Mouse (Mus musculus) hindbrain, embryonic 13.5 days (tissue): ENCODE measurements around the gene Znhit6. TPM values are rescaled to one million over a fixed set of nuclear protein-coding genes. Genes with fewer than 3 reads are reported as not detected.

Source experiments
- ATAC-seq: fragments of 200-750 bp; cut with Nextera tagmentation; 2 replicates; pipeline ENCODE4 v1.8.0; 2017; ENCODE audit warnings: moderate TSS enrichment; ENCODE audit not compliant: low FRiP score
- H3K27ac ChIP-seq: fragments of 300-500 bp; sonication (generic); 2 replicates; pipeline ENCODE4 v1.5.1; 2015; ENCODE audit warnings: inconsistent platforms, mild to moderate bottlenecking, moderate library complexity
- H3K27me3 ChIP-seq: fragments of 300-500 bp; sonication (generic); 2 replicates; pipeline ENCODE4 v1.6.1; 2015; ENCODE audit warnings: mild to moderate bottlenecking, inconsistent platforms
- H3K36me3 ChIP-seq: fragments of 300-500 bp; sonication (generic); 2 replicates; pipeline ENCODE4 v1.6.1; 2015; ENCODE audit warnings: mild to moderate bottlenecking, inconsistent platforms
- H3K4me1 ChIP-seq: fragments of 300-500 bp; sonication (generic); replicated peaks from 2 replicates; pipeline ENCODE4 v1.6.1; 2015; ENCODE audit warnings: inconsistent platforms
- H3K4me2 ChIP-seq: fragments of 300-500 bp; sonication (generic); 2 replicates; pipeline ENCODE4 v1.6.1; 2015; ENCODE audit warnings: inconsistent platforms, mild to moderate bottlenecking, moderate library complexity
- H3K4me3 ChIP-seq: fragments of 300-500 bp; sonication (generic); 2 replicates; pipeline ENCODE4 v1.5.1; 2015; ENCODE audit warnings: mild to moderate bottlenecking, inconsistent platforms
- H3K9ac ChIP-seq: fragments of 300-500 bp; sonication (generic); 2 replicates; pipeline ENCODE4 v1.6.1; 2015; ENCODE audit warnings: mild to moderate bottlenecking, inconsistent platforms
- H3K9me3 ChIP-seq: fragments of 300-500 bp; sonication (generic); 2 replicates; pipeline ENCODE4 v1.6.1; 2016; ENCODE audit warnings: inconsistent platforms
- whole genome bisulfite sequencing: fragments of 180-500 bp; shearing (Covaris S2); methylation state at CpG from one replicate; pipeline ENCODE4 v1.1.7; 2015; 5-methylcytosine and 5-hydroxymethylcytosine counted together
- polyA plus RNA-seq: library from polyadenylated mRNA; unstranded; fragments of >200 nt; fragmentation: Nextera tagmentation; extraction: Ambion mirVana; gene quantifications from 2 replicates; pipeline ENCODE4 v1.2.1, GENCODE M21; 2015

The Znhit6 gene
- polyA plus RNA-seq, 1 experiment from 2014 or later, result 34.6 TPM

GRCm38 (mm10) chr3:145648991-145649851 lies 73.2 kb downstream of the Znhit6 start:
- peak overlapping the region; percentile 74 for H3K4me2 ChIP-seq
- H3K36me3 ChIP-seq, result no peaks in the 10 kb centered on the region
- peak overlapping the region; percentile 70 for H3K27ac ChIP-seq
- no peaks in the 10 kb centered on the region for H3K9me3 ChIP-seq
- WGBS, result under 1% methylated on average over 48 of the region's 49 CpGs
- peaks cover 68% of the 10 kb centered on the region for H3K4me1 ChIP-seq
- no peak for ATAC-seq
- peaks cover 59% of the 10 kb centered on the region for H3K27me3 ChIP-seq
- peak overlapping the region; percentile 50 for H3K4me3 ChIP-seq
- H3K9ac ChIP-seq, result peak overlapping the region; percentile 71

DNA sequence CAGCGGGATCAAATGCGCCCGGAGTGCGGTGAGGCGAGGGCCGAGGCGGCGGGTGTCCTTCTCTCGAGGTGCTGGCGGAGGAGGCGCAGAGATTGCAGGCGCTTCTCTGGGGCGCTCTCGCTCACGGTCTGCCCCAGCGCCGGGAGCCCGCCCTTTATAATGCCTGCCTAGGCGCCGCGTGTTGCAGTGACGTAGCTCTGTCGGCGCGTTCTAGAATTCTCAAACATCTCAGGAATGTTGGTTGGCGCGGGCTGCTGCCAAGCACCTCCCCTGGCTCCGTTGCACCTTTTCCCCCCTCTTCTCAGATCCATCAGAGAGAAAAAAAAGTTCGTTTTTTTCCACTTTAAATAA lies 73.8 kb downstream of the Znhit6 start, which contains the start of gene Ccn1:
Ccn1 (minus strand) TSS at position 130 of the 351 bp plus-strand sequence.
- Histone ChIP-seq H3K9me3 (no peaks in the 10 kb centered on the region), H3K4me1 (peaks cover 68% of the 10 kb centered on the region), H3K9ac (peak within 1 kb of the TSS; percentile 71), H3K27me3 (peaks cover 61% of the 10 kb centered on the region), H3K4me2 (peak within 1 kb of the TSS; percentile 74), H3K4me3 (peak within 1 kb of the TSS; percentile 50), H3K27ac (peak within 1 kb of the TSS; percentile 70), H3K36me3 (no peaks in the 10 kb centered on the region)
- WGBS, result under 1% methylated on average over 27 of the region's 29 CpGs
- peak; percentile 67 for ATAC-seq

DNA sequence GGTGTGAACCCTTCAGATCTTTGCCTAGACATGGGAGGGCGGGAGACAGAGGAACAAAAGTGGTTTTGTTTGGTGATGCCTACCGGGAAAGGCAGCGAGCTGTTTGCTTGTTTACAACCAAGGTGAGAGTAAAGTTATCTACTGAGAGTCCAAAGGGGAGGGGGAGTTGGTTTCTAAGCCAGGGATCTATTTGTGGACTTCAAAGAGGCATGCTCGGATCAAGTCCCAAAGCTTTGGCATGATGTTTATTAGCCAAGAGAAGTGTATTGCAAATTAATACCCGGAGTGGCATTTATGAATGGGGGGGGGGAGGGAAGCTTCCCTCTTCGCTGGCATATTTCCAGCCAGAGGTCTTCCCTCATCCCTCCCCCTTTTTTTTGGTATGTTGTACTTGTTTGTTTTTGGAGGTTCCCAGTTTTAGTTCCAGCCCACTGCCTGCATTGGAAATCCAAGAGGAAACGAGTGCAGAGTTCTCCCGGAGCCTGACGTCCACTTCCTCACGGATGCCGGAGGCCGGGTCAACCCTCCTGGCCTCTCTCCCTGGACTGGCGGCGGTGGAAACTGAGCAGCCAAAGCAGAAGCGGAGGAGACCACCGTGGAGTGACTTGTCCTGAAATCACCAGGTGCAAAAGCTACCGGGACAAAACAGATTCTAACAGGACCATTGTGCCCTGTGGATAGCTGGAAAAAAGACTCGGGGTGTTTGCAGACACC lies 74.5 kb downstream of the Znhit6 start:
- Histone ChIP-seq H3K27me3 (peaks cover 58% of the 10 kb centered on the region), H3K4me1 (peaks cover 68% of the 10 kb centered on the region), H3K4me3 (peak overlapping the region; percentile 50), H3K4me2 (peak overlapping the region; percentile 74), H3K9me3 (no peaks in the 10 kb centered on the region), H3K36me3 (no peaks in the 10 kb centered on the region), H3K9ac (peak overlapping the region; percentile 71; the same call in 1 of the 2 replicates), H3K27ac (no peak overlapping the region)
- ATAC-seq, result 0 out of 2 replicates have a peak, but pooled peaks have one; percentile 6
- whole genome bisulfite sequencing, result under 1% methylated on average over 18 of the region's 18 CpGs

- no peak for ATAC-seq
- WGBS, result 4% methylated on average over 19 of the region's 19 CpGs
- Histone ChIP-seq H3K4me1 (peaks cover 64% of the 10 kb centered on the region), H3K27ac (no peak overlapping the region), H3K4me3 (peak overlapping the region; percentile 50), H3K27me3 (peaks cover 58% of the 10 kb centered on the region), H3K4me2 (peak overlapping the region; percentile 74), H3K36me3 (no peaks in the 10 kb centered on the region), H3K9ac (no peak overlapping the region; the same call in 1 of the 2 replicates), H3K9me3 (no peaks in the 10 kb centered on the region)
Measured at GRCm38 (mm10) chr3:145651029-145651977, 75.3 kb downstream of the Znhit6 start.

DNA sequence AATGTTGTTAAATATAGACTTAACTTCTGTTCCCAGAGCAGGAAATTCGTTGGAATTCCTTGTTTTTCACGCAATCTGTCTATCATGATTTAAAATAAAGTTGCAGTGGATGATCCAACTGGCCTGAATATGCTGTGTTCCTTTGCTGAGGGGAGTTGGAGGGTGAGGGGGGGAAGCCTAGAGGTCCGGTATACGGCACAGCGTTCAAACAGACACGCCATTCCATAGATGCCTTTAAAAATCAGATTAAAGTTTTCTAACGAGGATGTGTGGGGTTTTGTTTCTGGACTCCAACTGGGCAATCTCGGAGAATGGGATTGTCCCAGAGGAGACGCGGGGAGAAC lies 75.9 kb downstream of the Znhit6 start:
- ATAC-seq, result no peak
- peaks cover 58% of the 10 kb centered on the region for H3K27me3 ChIP-seq
- 3% methylated on average over 10 of the region's 10 CpGs for WGBS
- 0 out of 2 replicates have a peak overlapping the region, but pooled peaks have one; percentile 44 for H3K9ac ChIP-seq
- H3K9me3 ChIP-seq, result no peaks in the 10 kb centered on the region
- peak overlapping the region; percentile 74 for H3K4me2 ChIP-seq
- peaks cover 64% of the 10 kb centered on the region for H3K4me1 ChIP-seq
- H3K27ac ChIP-seq, result no peak overlapping the region
- peak overlapping the region; percentile 20 for H3K4me3 ChIP-seq
- no peaks in the 10 kb centered on the region for H3K36me3 ChIP-seq

- peak overlapping the region; percentile 71; the same call in 1 of the 2 replicates for H3K9ac ChIP-seq
- peaks cover 66% of the 10 kb centered on the region for H3K4me1 ChIP-seq
- no peaks in the 10 kb centered on the region for H3K9me3 ChIP-seq
- no peaks in the 10 kb centered on the region for H3K36me3 ChIP-seq
- peaks cover 55% of the 10 kb centered on the region for H3K27me3 ChIP-seq
- no peak for ATAC-seq
- 6% methylated on average over 20 of the region's 20 CpGs for WGBS
- H3K27ac ChIP-seq, result peak overlapping the region; percentile 12; the same call in 1 of the 2 replicates
- H3K4me3 ChIP-seq, result peak overlapping the region; percentile 44
- H3K4me2 ChIP-seq, result peak overlapping the region; percentile 74
Measured at GRCm38 (mm10) chr3:145652322-145653131, 76.5 kb downstream of the Znhit6 start.

GRCm38 (mm10) chr3:145653191-145653940 lies 77.4 kb downstream of the Znhit6 start:
- H3K4me3 ChIP-seq, result peak overlapping the region; percentile 44
- peaks cover 47% of the 10 kb centered on the region for H3K27me3 ChIP-seq
- H3K27ac ChIP-seq, result no peak overlapping the region
- ATAC-seq, result no peak
- 1% methylated on average over 53 of the region's 53 CpGs for WGBS
- H3K36me3 ChIP-seq, result no peaks in the 10 kb centered on the region
- H3K9ac ChIP-seq, result peak overlapping the region; percentile 71
- no peaks in the 10 kb centered on the region for H3K9me3 ChIP-seq
- H3K4me2 ChIP-seq, result peak overlapping the region; percentile 74
- H3K4me1 ChIP-seq, result peaks cover 63% of the 10 kb centered on the region

DNA sequence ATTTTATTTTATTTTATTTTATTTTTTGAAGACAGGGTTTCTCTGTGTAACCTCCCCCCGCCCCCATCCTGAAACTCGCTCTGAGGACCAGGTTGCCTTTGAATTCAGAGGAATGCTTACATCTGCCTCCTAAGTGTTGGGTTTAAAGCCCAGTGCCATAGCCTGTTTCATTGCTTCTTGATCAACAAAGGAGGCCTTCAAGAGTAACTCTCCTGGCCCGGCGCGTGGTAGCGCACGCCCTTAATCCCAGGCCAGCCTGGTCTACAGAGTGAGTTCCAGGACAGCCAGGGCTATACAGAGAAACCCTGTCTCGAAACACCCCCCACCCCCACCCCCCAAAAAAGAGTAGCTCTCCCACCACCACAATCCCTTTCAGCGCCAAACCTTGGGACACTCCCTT lies 78.0 kb downstream of the Znhit6 start:
- WGBS, result 63% methylated on average over 9 of the region's 9 CpGs
- Histone ChIP-seq H3K4me2 (no peak overlapping the region), H3K9ac (no peak overlapping the region), H3K27me3 (peaks cover 41% of the 10 kb centered on the region), H3K4me1 (peaks cover 56% of the 10 kb centered on the region), H3K36me3 (no peaks in the 10 kb centered on the region), H3K4me3 (no peak overlapping the region), H3K9me3 (no peaks in the 10 kb centered on the region), H3K27ac (no peak overlapping the region)
- no peak for ATAC-seq
